Mouse (Mus musculus): ENCODE data around the gene Disp2. TPM values are rescaled to one million over a fixed set of nuclear protein-coding genes. Genes with fewer than 3 reads are reported as not detected.

Gene Disp2
- polyA plus RNA-seq, 1 experiment: not detected

DNA sequence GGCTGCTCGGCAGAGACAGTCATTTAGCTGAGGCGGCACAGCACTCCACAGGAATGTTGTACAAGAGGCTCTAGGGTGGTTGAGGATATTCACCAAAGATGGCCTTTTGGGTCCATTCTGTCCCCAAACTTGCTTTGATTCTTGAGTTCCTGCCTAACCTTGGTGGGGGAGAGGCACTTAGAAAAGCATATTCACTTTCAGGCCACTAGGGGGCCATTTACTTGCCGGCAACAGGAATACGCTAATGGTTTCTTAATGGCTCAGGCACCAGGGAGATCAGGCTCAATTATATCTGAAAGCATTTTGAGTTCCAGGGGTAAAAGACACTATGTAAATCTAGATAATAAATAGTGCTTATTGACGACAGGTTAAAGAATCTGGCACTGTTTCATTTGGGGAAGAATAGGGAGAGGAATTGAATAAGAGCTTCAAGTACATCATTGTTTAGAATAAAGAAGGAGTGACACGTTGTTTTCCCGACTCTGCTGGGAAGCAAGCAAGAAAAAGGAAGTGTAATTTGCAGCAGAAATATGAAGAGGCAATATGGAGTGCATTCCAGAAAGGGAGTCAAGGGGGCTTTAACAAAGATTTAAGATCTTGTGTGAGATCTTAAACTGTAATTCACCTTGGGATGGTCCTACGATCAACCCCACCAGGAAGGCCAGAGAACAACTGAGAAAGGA, 36.1 kb upstream of the Disp2 start:
- no peak overlapping the region for H3K27ac ChIP-seq (ENCODE audit: control insufficient read depth, insufficient read depth, low read depth, low read length, poor library complexity)

GRCm38 (mm10) chr2:118744621-118745020, 34.9 kb upstream of the Disp2 start:
- TF ChIP-seq CTCF (IDR thresholded peaks at IDR 0.05; ENCODE audit: control insufficient read depth, insufficient read depth, low read length): no peak
- no peak for TF ChIP-seq POLR2A (IDR thresholded peaks at IDR 0.05; ENCODE audit: borderline replicate concordance, control insufficient read depth, low read depth, low read length)
- Histone ChIP-seq H3K27ac (ENCODE audit: control insufficient read depth, insufficient read depth, low read depth, low read length, poor library complexity) (no peak overlapping the region), H3K4me3 (replicated peaks; ENCODE audit: control insufficient read depth, low read depth, low read length) (no peak overlapping the region), H3K4me1 (ENCODE audit: control insufficient read depth, insufficient read depth, low read length) (no peaks in the 10 kb centered on the region; the same call in none of the 2 replicates)
- WGBS: 17% methylated on average over 7 of the region's 7 CpGs

More for the DNA sequence above, 36.1 kb upstream of the Disp2 start:
- Histone ChIP-seq H3K4me3 (replicated peaks; ENCODE audit: control insufficient read depth, low read depth, low read length) (no peak overlapping the region), H3K4me1 (ENCODE audit: control insufficient read depth, insufficient read depth, low read length) (no peaks in the 10 kb centered on the region; the same call in none of the 2 replicates)
- TF ChIP-seq CTCF (IDR thresholded peaks at IDR 0.05; ENCODE audit: control insufficient read depth, insufficient read depth, low read length) (peak; percentile 38; the same call in 1 of the 2 replicates), POLR2A (IDR thresholded peaks at IDR 0.05; ENCODE audit: borderline replicate concordance, control insufficient read depth, low read depth, low read length) (no peak)
- 23% methylated on average over 8 of the region's 8 CpGs for WGBS

GRCm38 (mm10) chr2:118745232-118745884, 34.2 kb upstream of the Disp2 start, which contains the start of gene Inafm2:
Gene Inafm2, plus strand, starts transcription at chr2:118745758.
- H3K4me3 ChIP-seq (replicated peaks; ENCODE audit: control insufficient read depth, low read depth, low read length): peak within 1 kb of the TSS; percentile 95
- 10% methylated on average over 57 of the region's 57 CpGs for WGBS
- TF ChIP-seq POLR2A (IDR thresholded peaks at IDR 0.05; ENCODE audit: borderline replicate concordance, control insufficient read depth, low read depth, low read length) (peak; percentile 49; the same call in 1 of the 2 replicates), CTCF (IDR thresholded peaks at IDR 0.05; ENCODE audit: control insufficient read depth, insufficient read depth, low read length) (no peak)
- H3K4me1 ChIP-seq (ENCODE audit: control insufficient read depth, insufficient read depth, low read length): no peaks in the 10 kb centered on the region; the same call in none of the 2 replicates
- H3K27ac ChIP-seq (ENCODE audit: control insufficient read depth, insufficient read depth, low read depth, low read length, poor library complexity): peak within 1 kb of the TSS; percentile 46

- peak overlapping the region; percentile 95 for H3K4me3 ChIP-seq (replicated peaks; ENCODE audit: control insufficient read depth, low read depth, low read length)
- no peak for TF ChIP-seq CTCF (IDR thresholded peaks at IDR 0.05; ENCODE audit: control insufficient read depth, insufficient read depth, low read length)
- peak; percentile 10; the same call in 1 of the 2 replicates for TF ChIP-seq POLR2A (IDR thresholded peaks at IDR 0.05; ENCODE audit: borderline replicate concordance, control insufficient read depth, low read depth, low read length)
- H3K4me1 ChIP-seq (ENCODE audit: control insufficient read depth, insufficient read depth, low read length): no peaks in the 10 kb centered on the region; the same call in none of the 2 replicates
- WGBS: 3% methylated on average over 113 of the region's 113 CpGs
- H3K27ac ChIP-seq (ENCODE audit: control insufficient read depth, insufficient read depth, low read depth, low read length, poor library complexity): peak overlapping the region; percentile 46
Observed at GRCm38 (mm10) chr2:118745915-118746901, 33.3 kb upstream of the Disp2 start.

GRCm38 (mm10) chr2:118747301-118747960, 32.1 kb upstream of the Disp2 start:
- WGBS: 8% methylated on average over 10 of the region's 10 CpGs
- no peak overlapping the region for H3K27ac ChIP-seq (ENCODE audit: control insufficient read depth, insufficient read depth, low read depth, low read length, poor library complexity)
- TF ChIP-seq POLR2A (IDR thresholded peaks at IDR 0.05; ENCODE audit: borderline replicate concordance, control insufficient read depth, low read depth, low read length) (no peak), CTCF (IDR thresholded peaks at IDR 0.05; ENCODE audit: control insufficient read depth, insufficient read depth, low read length) (no peak)
- H3K4me3 ChIP-seq (replicated peaks; ENCODE audit: control insufficient read depth, low read depth, low read length): peak overlapping the region; percentile 45
- H3K4me1 ChIP-seq (ENCODE audit: control insufficient read depth, insufficient read depth, low read length): no peaks in the 10 kb centered on the region; the same call in none of the 2 replicates

DNA sequence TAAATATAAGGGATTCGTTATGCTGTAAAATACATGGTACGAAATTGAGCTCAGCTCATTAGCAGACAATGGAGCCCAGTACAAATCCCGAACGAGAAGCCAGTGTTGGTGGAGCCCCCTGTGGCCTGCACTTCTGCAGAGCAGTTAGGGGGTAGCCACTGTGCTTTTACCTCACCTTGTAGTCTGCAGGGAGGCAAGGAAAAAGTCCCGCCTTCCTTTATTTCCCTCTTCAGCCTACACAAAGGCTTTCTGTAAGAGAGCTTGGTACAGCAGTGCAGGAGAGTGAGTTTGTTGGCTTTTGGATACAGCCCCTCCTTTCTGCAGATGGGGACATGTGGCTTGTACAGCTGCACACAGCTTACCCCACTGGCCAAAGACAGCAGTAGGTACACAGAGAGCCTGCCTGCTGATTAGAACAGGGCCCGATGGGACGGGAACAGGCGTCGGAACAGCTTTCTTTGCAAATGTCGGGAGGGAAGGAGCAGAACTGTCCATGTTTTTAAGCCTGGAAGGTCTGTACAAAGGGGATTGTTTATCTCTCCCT, 30.1 kb upstream of the Disp2 start:
- no peak overlapping the region for H3K27ac ChIP-seq (ENCODE audit: control insufficient read depth, insufficient read depth, low read depth, low read length, poor library complexity)
- no peaks in the 10 kb centered on the region; the same call in none of the 2 replicates for H3K4me1 ChIP-seq (ENCODE audit: control insufficient read depth, insufficient read depth, low read length)
- TF ChIP-seq CTCF (IDR thresholded peaks at IDR 0.05; ENCODE audit: control insufficient read depth, insufficient read depth, low read length) (no peak), POLR2A (IDR thresholded peaks at IDR 0.05; ENCODE audit: borderline replicate concordance, control insufficient read depth, low read depth, low read length) (no peak)
- 76% methylated on average over 10 of the region's 10 CpGs for WGBS
- H3K4me3 ChIP-seq (replicated peaks; ENCODE audit: control insufficient read depth, low read depth, low read length): no peak overlapping the region

DNA sequence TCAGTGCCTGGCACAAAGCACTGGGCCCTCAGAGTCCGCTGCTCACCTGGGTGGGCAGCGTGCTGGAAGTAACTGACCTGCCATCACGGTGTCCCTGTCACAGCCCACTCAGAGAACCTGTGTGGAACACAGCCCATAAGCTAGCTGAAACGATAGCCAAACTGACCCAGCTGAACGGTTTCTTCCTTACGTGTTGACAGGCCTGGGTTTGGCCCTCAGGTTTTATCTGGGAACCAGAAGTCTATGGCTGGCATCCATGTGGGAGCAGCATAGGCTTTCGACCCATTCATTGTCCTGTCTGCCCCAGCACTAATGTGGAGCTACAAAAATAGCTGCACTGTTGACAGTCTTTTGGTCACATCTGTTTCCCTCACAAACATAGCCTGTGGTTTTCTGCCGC, 29.0 kb upstream of the Disp2 start:
- Histone ChIP-seq H3K4me3 (replicated peaks; ENCODE audit: control insufficient read depth, low read depth, low read length) (no peak overlapping the region), H3K4me1 (ENCODE audit: control insufficient read depth, insufficient read depth, low read length) (no peaks in the 10 kb centered on the region; the same call in 1 of the 2 replicates), H3K27ac (ENCODE audit: control insufficient read depth, insufficient read depth, low read depth, low read length, poor library complexity) (peak overlapping the region; percentile 19; the same call in 1 of the 2 replicates)
- WGBS: 47% methylated on average over 8 of the region's 8 CpGs
- no peak for TF ChIP-seq POLR2A (IDR thresholded peaks at IDR 0.05; ENCODE audit: borderline replicate concordance, control insufficient read depth, low read depth, low read length)
- TF ChIP-seq CTCF (IDR thresholded peaks at IDR 0.05; ENCODE audit: control insufficient read depth, insufficient read depth, low read length): no peak

Data from bone marrow, adult 2 months (tissue).